Mouse (Mus musculus) lung, postnatal 25 days (tissue): ENCODE measurements around the gene Tns2.
"Not testable (repeated sequence)": the region's sequence is repeated elsewhere in the genome, so short reads cannot be mapped to it uniquely, and the experiment has no call there.

Experiments used
- DNase-seq: peaks from one replicate; pipeline ENCODE4 v3.0.0; 2022; ENCODE audit warnings: low spot score

Tns2 gene

DNA sequence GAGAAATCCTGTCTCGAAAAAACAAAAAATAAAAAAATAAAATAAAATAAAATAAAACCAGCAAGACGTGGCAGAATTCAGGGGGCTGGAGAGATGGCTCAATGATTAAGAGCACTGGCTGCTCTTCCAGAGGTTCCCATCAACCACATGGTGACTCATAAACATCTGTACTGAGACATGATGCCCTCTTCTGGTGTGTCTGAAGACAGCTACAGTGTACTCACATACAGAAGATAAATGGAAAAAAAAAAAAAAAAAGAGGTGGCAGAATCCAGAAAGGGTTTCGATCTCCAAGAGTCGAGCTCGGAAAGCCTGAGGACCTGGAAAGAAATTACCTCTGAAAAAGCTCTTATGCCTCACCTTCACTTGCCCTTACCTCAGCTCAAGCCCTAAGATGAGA lies 40.9 kb downstream of the Tns2 start:
- DNase-seq = no peak

DNA sequence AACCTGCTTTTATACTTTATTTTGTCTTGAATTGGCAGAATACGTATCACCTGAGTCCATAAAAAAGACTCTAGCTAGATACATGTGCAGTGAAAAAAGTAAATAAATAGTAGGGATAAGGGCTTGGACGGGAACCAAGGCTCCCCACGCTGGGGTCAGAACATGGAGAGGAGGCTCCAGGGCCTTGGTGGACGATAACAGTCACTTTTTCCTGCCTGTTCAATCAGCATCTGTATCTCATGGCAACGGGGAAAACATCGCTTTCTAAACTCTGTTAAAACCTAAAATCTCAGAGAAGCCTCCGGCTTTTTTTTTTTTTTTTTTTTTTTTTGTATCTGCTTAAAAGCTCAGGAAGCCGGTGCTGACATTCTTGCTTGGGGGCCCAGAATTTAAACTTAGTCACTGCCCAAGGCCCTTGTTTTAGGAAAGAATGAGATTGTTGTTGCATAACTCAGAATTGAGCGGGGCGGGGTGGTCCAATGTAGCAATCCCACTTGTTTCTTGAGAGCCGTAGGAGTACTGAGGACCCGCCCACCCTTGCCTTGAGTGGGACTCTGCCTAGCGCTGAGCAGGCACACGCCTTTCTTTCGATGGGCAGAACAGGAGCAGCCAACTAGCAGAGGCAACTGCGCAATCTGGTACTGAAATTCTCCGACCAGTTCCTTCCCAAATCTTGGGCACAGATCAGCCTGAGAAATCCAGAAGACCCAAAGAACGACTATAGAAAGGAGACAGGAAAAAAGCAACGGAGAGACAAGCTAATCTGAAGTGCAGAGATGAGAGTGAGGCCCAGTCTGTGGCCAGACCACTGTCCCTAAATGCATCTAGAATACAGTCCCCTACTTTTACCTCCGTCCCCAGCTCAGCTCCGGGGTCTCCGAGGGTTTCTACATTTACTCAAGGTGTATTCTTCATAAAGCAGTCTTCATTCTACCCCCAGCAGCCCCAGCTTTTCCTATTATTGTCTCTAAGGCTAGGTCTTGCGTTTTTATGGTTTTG lies 43.0 kb downstream of the Tns2 start:
- DNase-seq = peak; percentile 91

DNA sequence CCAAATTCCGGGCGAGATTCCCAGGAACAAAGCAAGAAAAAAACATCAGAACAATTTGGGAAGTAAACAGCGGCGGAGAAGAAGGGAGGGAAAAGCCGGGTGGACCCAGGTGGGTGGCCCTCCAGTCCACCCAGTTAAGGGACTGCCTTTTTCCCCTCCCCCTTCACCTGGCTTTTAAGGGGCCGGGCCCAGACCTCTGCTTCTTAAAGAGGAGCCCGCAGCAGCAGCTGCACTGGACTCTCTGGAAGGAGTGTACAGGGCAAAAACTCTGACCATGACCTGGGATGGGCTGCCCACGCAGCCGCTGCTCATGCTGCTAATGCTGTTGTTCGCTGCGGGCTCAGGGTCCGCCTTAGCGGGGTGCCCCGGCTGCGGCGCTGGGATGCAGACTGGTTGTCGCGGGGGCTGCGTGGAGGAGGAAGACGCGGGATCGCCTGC lies 44.1 kb downstream of the Tns2 start, which contains the start of gene Igfbp6:
Gene Igfbp6 (plus strand): TSS at position 89 of the 438 bp plus-strand sequence.
- DNase-seq = peak; percentile 43

DNA sequence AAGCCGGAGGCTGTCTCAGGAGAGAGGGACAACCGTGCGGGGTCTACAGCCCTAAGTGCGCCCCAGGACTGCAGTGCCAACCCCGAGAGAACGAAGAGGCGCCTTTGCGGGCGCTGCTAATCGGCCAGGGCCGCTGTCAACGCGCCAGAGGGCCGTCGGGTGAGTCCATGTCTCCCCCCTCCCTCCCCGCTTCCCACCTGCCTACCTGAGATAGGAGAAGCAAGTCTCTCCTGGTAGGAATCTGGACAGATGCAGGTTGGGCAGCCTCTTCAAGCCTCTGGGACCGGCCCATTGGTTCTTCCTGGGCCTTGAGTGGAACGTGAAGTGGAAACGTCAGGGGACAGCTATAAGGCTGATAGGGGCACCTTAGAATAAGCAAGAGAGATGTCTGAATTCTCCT lies 44.5 kb downstream of the Tns2 start:
- no peak for DNase-seq

DNA sequence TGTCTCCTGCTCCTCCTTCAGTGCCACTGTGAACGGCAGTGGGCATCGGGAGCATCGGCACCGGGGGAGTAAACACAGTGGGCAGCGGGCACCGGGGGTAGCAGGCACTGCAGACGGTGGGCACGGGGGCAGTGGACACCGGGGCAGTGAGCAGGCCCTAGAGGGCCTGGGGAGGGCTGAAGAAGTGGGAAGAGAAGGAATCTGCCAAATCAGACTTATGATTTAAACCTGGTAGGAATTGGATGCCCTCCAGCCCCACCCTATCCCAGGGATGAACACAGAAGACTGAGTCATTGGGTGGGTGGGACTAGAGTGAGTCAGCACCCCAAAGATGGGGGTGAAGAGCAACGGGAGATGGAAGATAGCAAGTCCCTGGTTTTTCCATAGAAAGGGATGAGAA lies 45.1 kb downstream of the Tns2 start:
- DNase-seq = peak; percentile 30

DNA sequence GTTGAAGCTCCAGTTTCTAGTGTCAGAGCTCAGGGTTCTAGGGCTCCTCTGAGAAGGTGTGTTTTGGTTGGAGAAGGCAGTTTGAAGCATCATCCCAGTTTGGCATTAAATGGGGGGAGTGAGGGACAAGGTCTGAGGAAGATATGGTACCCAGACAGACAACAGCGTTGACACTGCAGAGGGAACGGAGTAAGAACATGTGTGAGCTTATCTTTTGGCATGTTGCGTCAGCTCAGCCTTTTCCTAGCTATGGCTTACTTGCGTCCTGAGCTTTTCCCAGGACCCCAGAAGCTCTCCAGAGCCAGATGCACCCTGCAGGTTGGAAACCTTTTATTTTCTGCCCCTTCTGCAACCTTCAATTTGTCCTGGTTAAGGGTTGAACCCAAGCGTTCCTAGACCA lies 45.9 kb downstream of the Tns2 start:
- DNase-seq = no peak

DNA sequence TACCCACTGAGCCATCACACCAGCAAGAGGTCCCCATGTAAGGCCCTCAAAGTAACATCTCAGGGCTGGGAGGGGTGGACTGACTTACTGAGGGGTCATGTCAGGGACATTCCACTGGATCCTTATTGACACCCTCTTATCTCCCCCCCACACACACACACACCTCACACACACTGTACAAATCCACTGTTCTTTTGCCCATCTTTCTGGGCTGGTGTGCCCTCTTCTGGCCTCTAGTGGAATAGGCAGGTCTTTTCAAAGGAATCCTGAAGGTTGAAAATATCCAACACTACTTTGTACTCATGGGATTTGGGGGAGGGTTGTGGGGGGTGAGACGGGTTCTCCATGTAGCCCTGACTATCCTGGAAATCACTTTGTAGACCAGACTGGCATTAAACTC lies 46.7 kb downstream of the Tns2 start:
- peak; percentile 36 for DNase-seq

DNA sequence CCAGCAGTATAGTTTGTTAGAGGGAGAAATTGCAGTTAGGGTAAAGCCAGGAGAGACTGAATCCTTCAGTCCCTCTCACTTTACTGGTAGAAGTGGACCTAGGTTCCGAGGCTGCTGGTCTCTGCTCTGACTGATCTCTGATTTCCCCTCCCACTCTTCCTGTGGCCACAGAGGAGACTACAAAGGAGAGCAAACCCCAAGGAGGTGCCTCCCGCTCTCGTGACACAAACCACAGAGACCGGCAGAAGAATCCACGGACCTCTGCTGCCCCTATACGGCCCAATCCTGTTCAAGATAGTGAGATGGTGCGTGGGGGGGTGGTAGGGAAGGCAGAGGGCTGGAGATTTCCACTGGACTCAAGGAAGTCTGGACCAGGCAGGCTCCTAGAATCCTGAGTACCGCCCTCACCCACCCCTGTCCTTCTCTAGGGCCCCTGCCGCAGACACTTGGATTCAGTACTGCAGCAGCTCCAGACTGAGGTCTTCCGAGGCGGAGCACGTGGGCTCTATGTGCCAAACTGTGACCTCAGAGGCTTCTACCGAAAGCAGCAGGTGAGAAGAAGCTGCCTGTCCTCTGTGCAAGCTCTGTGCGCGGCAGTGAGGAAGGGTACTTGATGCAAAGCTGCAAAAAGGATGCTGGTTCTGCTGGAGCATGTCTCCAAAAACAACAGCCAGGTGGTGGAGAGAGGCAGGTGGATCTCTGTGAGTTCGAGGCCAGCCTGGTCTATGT lies 47.6 kb downstream of the Tns2 start:
- DNase-seq = no peak

DNA sequence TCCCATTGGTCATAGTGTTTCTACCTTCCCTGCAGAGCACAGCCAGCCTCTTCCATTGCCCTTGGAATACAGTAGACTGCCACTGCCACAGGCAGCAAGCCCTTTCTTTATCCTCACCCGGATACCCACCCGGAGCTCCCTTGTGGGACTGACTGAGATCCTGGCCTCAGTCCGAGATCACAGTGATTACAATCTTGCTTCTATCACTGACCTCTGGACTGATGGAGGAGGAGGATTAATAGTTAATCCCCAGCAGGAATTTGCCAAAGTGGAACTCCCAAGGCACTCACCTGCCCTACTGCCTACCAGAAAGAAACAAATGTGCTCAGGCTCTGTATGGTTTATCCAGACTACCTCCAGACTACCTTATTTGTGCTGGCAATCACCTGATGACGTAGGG lies 49.3 kb downstream of the Tns2 start:
- DNase-seq = no peak

DNA sequence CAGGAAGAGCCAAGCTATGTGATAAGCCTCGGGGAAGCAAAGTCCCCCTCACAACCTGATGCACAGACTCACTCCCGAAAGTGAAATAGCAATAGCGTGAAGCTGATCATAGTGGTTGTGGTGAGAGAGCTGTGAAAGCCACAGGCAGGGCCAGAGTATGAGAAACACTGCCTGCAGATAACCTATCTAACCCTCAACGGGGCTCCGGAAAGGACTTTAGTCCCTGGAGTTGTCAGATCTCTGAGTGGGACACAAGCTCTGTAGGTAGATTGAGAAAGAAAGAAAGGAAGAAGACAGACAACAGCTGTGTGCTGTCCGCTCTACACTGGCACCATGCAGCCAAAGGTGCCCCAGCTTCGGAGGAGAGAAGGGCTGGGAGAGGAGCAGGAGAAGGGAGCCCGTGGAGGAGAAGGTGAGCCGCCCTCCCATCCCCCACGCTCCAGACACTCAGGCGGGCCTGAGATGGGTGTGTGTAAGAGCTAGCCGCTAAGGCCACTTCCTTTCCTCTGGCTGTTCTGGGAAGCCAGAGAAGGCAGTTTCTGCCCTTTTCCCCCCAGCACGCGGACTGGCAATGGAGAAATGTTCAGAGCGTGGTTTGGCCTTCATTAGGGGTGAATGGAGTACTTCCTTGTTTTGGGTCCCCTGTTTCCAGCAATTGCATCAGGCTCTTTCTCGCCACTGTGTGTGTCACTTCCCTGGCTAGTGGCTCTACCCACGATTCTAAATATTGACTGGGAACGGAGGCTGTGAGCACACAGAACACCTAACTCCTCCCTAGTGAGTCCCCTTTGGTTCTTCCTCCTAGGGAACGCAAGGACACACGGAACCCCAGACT lies 50.3 kb downstream of the Tns2 start, which contains the start of gene Soat2:
Gene Soat2 (plus strand): TSS at position 226 of the 835 bp plus-strand sequence.
- DNase-seq = peak; percentile 71

DNA sequence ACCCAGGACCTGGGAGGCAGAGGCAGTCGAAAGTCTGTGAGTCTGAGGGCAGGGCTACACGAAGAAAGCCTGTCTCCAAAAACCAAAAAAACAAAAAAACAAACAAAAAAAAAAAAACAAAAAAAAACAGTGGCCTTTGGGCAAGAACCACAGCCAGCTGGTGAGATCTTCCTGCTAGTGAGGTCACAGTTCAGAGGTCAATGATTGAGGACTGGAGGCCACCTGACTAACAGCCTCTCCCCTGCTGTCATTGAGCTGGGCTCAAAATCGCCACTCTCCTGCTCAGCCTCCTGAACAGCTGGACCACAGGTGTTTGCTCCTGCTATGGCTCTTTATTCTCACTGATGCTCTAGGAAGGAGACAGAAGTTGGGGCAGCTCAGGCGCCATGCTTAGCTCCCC lies 52.4 kb downstream of the Tns2 start:
- no peak for DNase-seq

DNA sequence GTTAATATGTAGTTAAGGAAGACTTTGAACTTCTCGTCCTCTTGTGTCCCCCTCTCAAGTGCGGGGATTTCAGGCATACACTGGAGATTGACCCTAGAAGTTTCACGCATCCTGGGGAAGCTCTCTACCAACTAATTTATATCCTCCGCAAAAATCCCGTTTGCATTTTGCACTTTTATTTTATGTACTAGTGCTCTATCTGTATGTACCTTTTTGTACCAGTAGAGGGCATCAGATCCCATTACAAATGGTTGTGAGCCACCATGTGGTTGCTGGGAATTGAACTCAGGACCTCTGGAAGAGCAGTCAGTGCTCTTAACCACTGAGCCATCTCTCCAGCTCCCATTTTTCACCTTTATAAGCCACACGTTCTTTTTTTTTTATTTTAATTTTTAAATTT lies 54.8 kb downstream of the Tns2 start:
- not testable (repeated sequence) for DNase-seq

DNA sequence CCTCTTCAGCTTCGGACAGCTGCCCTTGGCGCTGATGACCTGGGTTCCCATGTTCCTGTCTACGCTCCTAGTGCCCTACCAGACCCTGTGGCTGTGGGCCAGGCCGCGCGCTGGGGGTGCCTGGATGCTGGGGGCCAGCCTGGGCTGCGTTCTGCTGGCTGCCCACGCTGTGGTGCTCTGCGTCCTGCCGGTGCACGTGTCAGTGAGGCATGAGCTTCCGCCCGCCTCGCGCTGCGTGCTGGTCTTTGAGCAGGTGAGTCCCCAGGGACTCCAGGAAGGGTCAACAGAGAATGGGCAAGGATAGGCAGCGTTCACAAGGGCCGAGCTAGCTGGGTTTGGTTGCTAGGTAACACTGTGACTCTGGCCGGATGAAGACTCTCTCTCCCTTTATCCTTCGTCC lies 56.6 kb downstream of the Tns2 start:
- DNase-seq = no peak

DNA sequence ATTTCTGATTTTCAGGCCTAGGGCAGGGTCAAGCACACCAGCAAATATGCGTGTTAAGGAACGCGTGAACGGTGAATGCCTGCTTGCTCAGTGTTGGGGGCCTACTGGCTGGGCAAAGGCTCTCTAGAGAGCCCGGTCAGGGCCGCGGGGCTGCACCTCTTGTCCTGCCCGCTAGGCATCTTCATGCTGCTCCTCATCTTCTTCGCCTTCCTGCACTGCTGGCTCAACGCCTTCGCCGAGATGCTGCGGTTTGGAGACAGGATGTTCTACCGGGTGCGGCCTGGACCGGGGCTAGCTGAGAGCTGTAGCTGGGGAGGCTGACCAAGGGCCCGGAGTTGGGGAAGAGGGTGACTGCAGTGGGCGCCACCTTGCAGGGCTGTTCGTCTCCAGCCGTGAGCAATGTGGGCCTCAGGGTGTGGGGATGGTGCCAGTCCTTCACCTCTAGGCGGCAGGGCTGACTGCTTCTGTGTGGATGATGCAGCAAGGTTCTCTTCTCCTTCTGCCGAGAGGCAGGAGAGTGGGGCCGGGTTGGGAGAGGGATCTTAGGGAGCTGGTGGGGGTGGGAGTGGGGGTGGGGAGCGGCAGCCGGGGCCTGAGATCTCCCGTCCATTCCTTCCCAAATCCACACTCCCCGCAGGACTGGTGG lies 60.3 kb downstream of the Tns2 start:
- DNase-seq = no peak

DNA sequence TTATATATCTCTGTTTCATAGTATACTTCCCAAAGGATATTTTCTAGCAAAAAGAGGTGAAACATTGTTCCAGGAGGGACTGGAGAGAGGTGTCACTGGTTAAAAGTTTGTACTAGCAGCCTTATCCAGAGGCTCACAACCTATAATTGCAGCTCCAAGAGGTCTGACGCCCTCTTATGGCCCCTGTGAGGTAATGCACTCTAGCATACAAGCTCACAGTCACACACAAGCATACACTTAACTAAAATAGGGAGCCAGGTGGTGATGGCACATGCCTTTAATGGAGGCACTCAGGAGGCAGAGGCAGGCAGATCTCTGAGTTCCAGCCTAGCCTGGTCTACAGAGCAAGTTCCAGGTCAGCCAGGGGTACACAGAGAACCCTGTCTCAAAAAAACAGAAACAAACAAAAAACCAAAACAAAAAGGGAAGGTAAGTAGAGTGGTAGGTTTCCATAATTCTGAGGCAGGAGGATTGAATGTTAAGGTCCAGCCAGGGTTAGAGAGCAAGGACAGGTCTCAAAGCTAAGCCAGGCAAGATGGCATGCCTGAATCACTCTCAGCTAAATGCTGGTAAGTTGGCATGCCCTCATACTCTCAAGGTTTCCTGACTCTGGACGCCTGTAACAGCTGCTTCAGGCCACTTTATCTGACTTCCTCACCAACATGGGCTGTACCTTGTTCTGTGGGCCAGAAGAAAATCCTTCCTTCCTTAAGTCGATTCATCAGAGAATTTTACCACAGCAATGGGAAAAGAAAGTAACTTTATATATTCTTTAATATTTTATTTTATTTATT lies 63.9 kb downstream of the Tns2 start:
- no peak for DNase-seq

DNA sequence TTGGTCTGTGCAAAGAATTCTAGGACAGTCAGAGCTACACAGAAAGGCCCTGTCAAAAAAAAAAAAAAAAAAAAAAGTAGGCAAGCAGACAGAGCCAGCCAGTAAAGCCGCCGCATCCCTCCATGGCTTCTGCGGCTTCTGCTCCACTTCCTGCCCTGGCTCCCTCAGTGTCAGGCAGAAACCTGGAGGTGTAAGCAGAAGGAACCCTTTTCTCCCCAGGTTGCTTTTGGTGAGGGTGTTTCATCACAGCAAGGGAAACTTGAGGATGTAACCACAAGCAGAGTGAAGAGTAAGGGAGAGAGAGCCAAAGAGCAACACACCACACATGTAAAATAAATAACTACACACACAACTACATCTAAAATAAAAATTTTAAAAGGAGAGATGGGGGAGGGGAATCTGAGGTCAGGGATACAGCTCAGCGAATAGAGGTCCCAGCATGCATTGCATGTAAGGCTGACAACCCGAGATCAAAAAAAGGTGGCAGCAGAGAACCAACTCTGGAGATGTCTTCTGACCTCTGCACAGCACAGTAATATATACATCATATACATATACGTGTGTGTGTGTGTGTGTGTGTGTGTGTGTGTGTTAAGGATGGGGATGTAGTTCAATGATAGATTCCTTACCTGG lies 65.4 kb downstream of the Tns2 start:
- DNase-seq = no peak
